Mouse (Mus musculus) cortical plate, adult 2 months (tissue): Measurements from ENCODE around the gene Slco1a5. TPM values are rescaled to one million over a fixed set of nuclear protein-coding genes. Genes with fewer than 3 reads are reported as not detected.
"Not testable (repeated sequence)": the region's sequence is repeated elsewhere in the genome, so short reads cannot be mapped to it uniquely, and the experiment has no call there.

ENCODE experiments used
- H3K27ac ChIP-seq: fragments of 200-500 bp; 2 replicates; pipeline ENCODE4 v1.5.1; 2012; ENCODE audit warnings: low read length, control low read depth, inconsistent platforms; ENCODE audit not compliant: insufficient read depth
- H3K4me1 ChIP-seq: fragments of 200-500 bp; 2 replicates; pipeline ENCODE4 v1.6.1; 2011; ENCODE audit warnings: low read length; ENCODE audit not compliant: control insufficient read depth, insufficient read depth
- H3K4me3 ChIP-seq: fragments of 200-500 bp; 2 replicates; pipeline ENCODE4 v1.5.1; 2011; ENCODE audit warnings: mild to moderate bottlenecking, low read length, control low read depth; ENCODE audit not compliant: insufficient read depth
- CTCF ChIP-seq: fragments of 200-500 bp; IDR thresholded peaks from 2 replicates; pipeline ENCODE4 v1.5.1; 2011; ENCODE audit warnings: mild to moderate bottlenecking, control low read depth, low read length; ENCODE audit not compliant: insufficient read depth; ENCODE audit errors: extremely low read depth
- POLR2A ChIP-seq: fragments of 200-500 bp; IDR thresholded peaks from 2 replicates; pipeline ENCODE4 v1.6.1; 2011; ENCODE audit warnings: mild to moderate bottlenecking, low read length, control low read depth; ENCODE audit not compliant: insufficient read depth; ENCODE audit errors: extremely low read depth
- polyA plus RNA-seq: library from polyadenylated mRNA; depleted of rRNA; stranded (reverse); fragments of >200 nt; gene quantifications from 2 replicates; pipeline ENCODE4 v1.2.3, GENCODE M21; 2012

The Slco1a5 gene
- polyA plus RNA-seq, 1 experiment: 0.21 TPM

DNA sequence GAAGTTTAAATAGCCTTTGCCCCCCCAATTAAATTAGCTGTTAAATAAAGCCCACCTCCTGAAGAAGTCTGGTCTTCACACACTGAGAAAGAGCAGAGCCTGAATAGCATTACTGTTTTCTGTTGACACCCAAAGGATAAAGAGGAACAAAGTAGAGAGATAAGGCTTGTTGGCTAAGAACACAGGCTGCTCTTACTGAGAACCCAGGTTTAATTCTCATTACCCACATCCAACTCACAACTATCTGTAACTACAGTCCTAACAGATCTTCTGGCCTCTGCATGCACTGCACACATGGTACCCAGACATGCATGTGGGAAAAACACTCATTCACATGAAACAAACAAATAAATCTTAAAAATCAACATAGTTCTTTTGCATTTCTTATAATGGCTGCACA is 5.7 kb downstream of the Slco1a5 start:
- Histone ChIP-seq H3K27ac (no peak overlapping the region), H3K4me3 (no peak overlapping the region), H3K4me1 (no peaks in the 10 kb centered on the region)
- TF ChIP-seq CTCF (no peak), POLR2A (no peak)

DNA sequence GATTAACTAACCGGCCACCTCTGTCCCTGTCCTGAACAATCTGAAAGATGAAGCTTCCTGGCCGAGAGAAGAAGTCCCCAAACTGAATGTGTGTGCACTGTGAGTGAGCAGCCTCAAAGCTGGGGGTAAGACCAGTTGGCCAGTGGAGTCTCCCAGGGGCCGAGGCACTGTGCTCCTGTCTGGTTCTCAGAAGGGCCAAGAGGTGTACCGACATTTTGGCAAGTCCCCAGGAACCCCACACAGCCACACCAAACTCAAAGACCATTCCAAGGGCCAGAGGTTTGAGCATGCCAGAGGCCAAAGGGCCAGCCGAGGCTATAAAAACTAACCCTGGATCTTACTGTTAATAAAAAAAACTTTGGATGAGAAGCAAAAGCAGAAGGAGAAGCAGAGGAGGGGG is 8.5 kb downstream of the Slco1a5 start:
- no peak overlapping the region for H3K4me3 ChIP-seq
- no peaks in the 10 kb centered on the region for H3K4me1 ChIP-seq
- H3K27ac ChIP-seq: no peak overlapping the region
- TF ChIP-seq CTCF (no peak), POLR2A (no peak)

DNA sequence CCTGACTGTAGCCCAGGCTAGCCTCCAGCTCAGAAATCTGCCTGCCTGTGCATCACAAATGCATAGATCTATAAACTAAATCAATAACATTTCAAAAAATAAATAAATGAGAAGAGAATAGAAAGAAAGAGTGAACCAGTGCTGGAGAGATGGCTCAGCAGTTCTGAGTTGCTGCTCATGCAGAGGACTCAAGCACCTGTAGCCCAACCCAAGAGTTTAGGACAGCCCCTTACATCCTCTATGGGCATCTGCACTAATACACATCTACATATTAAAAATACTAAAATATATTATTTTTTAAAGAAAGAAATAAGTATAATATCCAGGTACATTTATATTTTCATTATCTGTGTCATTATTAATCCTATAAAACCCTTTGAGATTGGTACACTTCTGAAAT is 17.7 kb downstream of the Slco1a5 start:
- Histone ChIP-seq H3K27ac (no peak overlapping the region), H3K4me1 (no peaks in the 10 kb centered on the region), H3K4me3 (no peak overlapping the region)
- TF ChIP-seq POLR2A (no peak), CTCF (no peak)

DNA sequence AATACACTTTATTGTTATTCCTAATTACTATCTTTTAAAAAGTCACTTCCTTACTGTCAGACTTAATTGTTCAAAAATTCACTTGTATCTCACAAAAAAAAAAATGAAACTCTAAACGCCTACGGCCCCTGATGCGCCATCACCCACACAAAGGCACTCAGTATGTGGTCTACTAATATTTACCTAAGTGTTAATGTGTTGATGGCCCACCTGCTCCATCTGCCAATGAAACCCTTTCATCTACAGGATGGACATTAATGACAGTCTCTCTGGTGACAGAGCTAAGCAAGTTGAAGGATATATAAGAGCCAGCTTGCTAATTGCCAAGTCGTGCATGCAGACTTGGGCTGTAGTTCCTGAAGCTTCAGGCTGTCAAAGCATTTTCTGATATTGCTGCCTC is 24.7 kb downstream of the Slco1a5 start, which contains the start of gene Iapp:
Gene Iapp, plus strand, starts transcription at position 326 of the 400 bp plus-strand sequence.
- Histone ChIP-seq H3K27ac (no peak within 1 kb of the TSS), H3K4me1 (no peaks in the 10 kb centered on the region), H3K4me3 (no peak within 1 kb of the TSS)
- no peak for TF ChIP-seq CTCF
- no peak for TF ChIP-seq POLR2A

DNA sequence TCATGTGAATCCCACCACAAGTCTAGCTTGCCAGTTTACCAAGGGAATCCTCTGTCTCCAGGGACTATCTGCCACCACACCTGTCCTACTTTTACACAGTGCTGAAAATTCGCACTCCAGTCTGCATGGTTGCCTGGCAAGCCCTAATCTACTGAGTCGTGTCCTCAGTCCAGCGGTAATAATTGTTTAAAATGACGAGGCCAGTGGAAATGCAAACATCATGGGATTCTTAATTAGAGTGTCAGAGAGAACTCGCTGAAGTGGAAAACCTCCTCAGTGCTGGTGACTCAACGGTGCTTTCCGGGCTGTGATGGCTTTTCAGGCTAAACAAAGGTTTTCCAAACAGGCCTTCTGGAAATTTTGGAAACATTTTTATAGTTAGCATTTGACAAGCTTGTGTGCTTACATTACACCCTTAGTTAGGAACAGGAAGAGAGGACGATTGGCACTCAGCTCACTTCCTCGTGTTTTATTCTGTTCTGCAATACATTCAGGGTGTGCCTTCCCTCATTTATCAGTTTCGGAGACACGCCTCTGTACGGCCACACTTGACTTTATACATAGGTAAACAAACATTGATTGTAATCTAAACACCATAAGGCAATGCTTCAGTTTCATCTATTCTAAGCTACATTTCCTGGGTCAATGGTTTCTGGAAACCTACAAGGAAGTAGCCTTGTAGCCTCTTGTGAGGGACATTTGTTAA is 33.2 kb downstream of the Slco1a5 start:
- Histone ChIP-seq H3K27ac (no peak overlapping the region), H3K4me3 (no peak overlapping the region), H3K4me1 (no peaks in the 10 kb centered on the region)
- TF ChIP-seq CTCF: no peak
- no peak for TF ChIP-seq POLR2A

DNA sequence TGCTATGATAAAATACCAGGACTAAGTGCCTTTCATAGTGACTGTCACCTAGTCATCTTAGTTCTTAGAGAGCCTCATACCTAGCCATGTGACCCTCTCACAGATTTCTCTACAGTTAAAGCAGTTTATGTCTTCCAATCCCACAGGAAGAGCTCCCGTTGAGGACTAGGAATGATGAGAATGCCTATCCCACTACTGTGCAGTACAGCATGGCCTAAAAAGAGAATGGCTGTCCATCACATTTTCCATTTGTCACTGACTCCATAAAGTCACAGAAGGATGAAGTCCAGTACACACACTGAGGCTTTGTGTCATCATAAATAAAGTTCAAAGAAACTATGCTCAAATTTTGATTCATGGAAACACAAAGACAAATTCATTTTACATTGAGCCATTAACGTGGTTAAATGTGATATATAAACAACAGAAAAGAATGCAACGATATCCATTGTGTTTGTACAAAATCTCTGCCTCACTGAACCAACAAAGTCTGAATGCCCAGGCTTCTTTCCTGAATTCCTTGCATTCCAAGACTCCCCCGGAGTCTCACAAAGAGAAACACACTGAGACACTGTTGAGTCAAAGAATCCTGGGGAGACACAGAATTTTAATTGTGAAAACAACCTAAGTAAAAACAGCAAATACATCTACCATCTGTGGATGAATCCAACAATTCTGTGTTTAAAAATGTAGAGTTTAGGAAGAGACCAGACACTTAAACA is 46.9 kb downstream of the Slco1a5 start:
- Histone ChIP-seq H3K4me1 (no peaks in the 10 kb centered on the region), H3K27ac (no peak overlapping the region), H3K4me3 (no peak overlapping the region)
- TF ChIP-seq CTCF (no peak), POLR2A (no peak)

DNA sequence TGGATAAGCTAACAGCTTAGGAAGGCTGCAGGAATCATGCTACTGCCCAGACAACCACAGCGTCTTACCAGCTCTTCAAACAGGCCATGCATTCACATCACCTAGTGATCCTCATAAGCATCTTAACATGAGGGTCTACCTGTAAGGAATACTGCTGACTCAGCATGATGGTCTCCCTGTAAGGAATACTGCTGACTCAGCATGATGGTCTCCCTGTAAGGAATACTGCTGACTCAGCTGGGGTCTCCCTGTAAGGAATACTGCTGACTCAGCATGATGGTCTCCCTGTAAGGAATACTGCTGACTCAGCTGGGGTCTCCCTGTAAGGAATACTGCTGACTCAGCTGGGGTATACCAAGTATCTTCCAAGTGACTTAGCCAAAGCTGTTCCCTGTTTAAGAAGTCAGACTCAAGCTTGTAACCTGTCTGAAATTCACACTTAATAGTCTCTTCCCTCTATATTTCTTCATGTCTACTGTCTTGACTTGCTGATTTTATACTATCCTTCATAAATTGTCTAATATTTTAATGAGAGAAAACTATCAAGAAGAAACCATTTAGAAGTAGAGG is 72.0 kb downstream of the Slco1a5 start:
- H3K4me3 ChIP-seq, H3K27ac ChIP-seq, H3K4me1 ChIP-seq: not testable (repeated sequence)

DNA sequence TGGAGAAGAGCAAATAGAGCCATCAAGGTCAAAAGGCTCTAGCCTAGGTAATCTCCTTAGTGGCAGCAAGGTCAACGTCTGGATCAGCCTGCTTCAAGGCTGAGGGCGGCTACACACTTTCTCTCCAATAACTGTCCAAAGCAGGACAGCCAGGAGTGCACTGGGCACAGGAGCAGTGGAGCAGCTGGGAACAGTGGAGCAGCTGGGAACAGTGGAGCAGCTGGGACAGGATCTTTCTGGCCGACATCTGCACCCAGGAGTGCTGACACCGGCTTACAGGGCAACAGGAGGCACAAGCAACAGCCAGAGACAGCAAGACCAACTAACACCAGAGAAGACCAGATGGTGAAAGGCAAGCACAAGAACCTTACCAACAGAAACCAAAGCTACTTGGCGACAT is 77.7 kb downstream of the Slco1a5 start:
- no peak for TF ChIP-seq POLR2A
- no peak for TF ChIP-seq CTCF
- Histone ChIP-seq H3K27ac (no peak overlapping the region), H3K4me3 (no peak overlapping the region), H3K4me1 (no peaks in the 10 kb centered on the region)

DNA sequence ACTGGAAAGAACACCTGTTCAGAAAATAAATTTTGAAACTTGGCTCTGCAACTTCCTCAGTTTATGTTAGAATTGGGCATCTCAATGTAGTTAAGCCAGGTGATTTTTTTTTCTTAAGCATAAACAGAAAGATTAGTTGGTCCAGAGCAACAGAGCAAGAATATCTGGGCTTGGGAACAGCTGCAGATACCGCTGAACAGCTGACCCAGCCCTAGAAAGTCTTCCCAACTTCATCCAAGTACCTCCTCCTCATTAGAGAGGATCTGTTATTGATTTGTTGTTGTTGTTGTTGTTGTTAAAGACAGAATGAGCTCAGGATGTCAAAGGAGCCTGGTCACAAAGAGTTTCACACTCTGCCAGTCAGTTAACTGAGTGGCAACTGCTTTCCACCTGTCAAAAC is 83.3 kb downstream of the Slco1a5 start:
- TF ChIP-seq CTCF (no peak), POLR2A (no peak)
- no peak overlapping the region for H3K4me3 ChIP-seq
- H3K27ac ChIP-seq: no peak overlapping the region
- no peaks in the 10 kb centered on the region for H3K4me1 ChIP-seq

DNA sequence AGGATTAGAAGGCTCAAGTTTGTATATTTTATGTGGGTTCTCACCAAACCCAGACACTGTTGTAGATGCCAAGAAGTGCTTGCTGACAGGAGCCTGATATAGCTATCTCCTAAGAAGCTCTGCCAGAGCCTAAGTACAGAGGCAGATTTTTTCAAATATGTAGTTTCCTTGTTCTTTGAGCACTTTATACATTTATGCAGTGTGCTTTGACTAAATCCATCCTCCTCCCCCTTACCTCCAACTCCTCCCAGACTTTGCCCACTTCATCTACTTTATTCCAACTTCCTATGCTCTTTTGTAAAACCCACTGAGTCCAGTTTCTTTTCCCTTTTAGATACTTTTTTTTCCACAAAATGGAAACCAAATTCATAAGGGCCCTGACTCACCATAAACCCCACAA is 102.6 kb downstream of the Slco1a5 start:
- Histone ChIP-seq H3K4me3 (no peak overlapping the region), H3K27ac (no peak overlapping the region), H3K4me1 (peaks cover 1% of the 10 kb centered on the region)
- TF ChIP-seq POLR2A (no peak), CTCF (no peak)
